Mouse (Mus musculus) embryonic stem cell, embryonic (primary cell): Measurements from ENCODE around the gene Dgki.

Experiments
- CTCF ChIA-PET, 4 experiments: fragments of 300-600 bp in 2 of 4; fragments of 350-600 bp in 2 of 4; sonication (Branson Sonifier 250); formaldehyde crosslinking; loops; one replicate each; lab custom pipeline; 2022; ENCODE audit warnings: inconsistent platforms in 2 of 4; lab: Charles Lee
- POLR2A ChIA-PET, 4 experiments: fragments of 300-600 bp in 2 of 4; fragments of 350-600 bp in 2 of 4; sonication (Branson Sonifier 250); formaldehyde crosslinking; loops; one replicate each; lab custom pipeline; 2022; ENCODE audit warnings: antibody characterized with exemption in 4 of 4, inconsistent platforms in 1 of 4; lab: Charles Lee

Gene Dgki

DNA sequence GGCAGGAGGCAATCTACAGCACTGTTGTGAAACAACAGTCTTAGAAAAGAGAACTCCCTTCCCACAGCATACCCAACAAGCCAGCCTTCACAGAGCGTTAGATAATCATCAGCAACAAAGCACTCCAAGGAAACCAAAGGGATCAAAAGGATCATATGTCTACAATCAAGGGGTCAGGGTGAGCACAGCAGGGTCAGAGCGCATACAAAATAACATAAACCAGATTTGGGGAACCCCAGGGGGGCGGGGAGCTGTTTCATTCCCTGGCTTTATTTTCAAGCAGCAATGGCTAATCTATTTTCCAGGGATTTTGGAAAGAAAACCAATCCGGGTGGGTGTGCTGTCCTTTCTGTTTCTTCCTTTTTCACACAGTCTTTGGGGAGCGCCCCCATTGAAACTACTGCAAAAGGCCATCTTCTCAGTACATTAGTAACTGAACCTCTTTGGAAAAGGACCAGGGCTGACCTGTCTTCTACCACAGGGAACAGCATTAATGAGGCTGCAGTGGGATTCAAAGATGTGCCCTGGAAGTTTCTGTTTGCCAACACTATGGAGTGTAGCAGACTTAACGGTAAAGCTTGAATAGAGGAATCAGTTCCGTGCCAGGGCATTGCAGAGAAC, 419.2 kb downstream of the Dgki start:
- CTCF ChIA-PET = no interaction called here
- POLR2A ChIA-PET = no interaction called here

DNA sequence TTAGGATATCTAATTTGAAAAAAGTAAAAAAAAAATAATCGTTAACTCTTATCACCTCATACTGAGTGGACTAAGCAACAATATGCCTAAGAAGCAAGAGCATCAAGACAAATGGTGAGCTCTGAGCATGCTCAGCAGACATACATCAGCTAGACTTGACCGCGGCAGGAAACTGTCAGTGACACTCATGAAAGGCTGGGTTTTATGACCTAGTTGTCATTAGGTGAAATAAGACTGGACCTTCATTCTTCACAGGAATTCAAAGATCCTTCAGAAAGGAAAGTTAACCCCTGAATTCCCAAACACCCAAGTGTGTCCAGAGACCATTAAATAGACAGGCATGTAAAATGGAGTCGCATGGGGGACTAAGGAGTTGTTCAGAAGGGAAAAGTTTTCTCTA, 422.6 kb downstream of the Dgki start:
- POLR2A ChIA-PET = interaction anchor here in 1 of 4 experiments (0.6 kb wide), 1 partner anchor 9 kb away, joined by 3 read pairs; no protein-coding TSS in a partner anchor
- CTCF ChIA-PET = no interaction called here

DNA sequence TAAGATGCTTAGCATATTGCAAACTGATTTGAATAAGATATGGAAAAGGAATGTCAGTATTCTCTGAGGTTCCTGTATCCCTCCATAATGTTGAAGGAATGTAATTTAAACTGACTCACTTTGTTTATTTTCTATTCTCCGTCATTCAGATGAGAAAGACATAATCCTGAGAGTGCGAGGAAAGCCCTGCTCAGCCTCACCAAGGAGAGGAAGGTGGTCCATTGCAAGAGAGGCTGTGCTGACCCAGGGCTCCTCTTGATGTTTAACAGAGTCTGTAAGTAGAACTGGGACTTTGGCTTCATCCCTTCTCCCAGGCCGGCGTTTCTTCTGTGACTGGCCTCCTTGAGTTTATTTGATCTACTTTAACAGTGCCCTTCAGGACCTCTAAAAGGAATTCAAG, 423.6 kb downstream of the Dgki start:
- CTCF ChIA-PET = no interaction called here
- POLR2A ChIA-PET = no interaction called here

DNA sequence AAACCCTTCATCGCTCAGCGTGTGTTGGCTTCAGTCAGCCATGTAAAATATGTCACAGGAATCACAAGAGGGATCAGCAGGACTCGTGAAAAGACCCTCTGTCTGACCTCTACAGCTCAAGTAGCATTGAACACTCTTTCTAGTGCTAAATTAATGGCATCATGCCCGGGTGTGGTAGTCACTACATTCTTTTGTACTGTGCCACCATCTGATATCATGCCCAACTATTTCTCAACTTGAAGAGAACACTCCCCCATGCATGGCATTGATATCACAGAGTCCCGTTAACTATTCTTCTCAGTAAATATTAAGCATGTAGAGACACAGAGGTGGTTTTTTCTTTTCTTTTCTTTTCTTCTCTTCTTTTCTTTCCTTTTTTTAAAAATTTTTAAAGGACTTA, 424.1 kb downstream of the Dgki start:
- ChIA-PET POLR2A (no interaction called here), CTCF (no interaction called here)

DNA sequence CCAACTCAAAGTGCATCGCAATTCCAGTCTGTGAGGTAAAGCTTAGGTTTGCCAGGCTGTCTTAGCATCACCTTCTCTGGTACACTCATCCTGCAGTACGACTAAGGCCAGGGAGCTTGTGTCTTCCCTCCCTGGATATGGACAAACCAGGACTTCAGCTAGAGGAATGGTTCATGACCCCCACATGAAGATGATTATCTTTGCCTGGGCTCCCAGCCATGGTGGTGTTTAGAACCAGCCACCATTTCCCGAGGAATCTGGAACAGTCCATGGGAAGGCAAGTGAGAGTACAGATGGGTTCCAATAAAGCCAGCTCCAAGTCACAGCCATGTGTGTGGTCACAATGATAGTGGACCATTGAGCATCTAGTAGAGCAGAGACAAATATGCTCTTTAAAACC, 427.1 kb downstream of the Dgki start:
- ChIA-PET CTCF (interaction anchor here in 1 of 4 experiments (0.5 kb wide), 1 partner anchor 65 kb away, joined by 3 read pairs; no protein-coding TSS in a partner anchor), POLR2A (no interaction called here)

DNA sequence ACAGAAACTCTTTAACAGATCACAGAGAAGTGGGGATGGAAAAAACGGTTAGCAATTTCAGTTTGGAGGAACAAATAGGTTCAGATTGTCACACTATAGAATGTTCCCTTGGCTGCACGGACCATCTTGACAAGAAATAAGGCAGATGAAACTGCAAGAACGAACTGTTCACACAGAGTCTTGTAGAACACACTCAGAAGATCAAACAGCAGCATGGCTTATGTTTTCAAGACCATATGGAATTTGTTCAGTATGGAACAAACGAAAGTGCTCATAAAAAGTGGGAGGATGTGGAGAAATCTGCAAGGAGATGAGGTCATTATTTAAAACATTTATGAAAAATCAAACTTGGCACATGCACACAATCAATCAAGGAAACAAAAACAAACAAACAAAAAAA, 431.8 kb downstream of the Dgki start:
- ChIA-PET POLR2A (interaction anchor here in 2 of 4 experiments (0.6 to 0.7 kb wide), 2 partner anchors 19 to 28 kb away, joined by 3 read pairs; no protein-coding TSS in a partner anchor), CTCF (interaction anchor here in 1 of 4 experiments (0.6 kb wide), 1 partner anchor 1368 kb away, joined by 3 read pairs; no protein-coding TSS in a partner anchor)

DNA sequence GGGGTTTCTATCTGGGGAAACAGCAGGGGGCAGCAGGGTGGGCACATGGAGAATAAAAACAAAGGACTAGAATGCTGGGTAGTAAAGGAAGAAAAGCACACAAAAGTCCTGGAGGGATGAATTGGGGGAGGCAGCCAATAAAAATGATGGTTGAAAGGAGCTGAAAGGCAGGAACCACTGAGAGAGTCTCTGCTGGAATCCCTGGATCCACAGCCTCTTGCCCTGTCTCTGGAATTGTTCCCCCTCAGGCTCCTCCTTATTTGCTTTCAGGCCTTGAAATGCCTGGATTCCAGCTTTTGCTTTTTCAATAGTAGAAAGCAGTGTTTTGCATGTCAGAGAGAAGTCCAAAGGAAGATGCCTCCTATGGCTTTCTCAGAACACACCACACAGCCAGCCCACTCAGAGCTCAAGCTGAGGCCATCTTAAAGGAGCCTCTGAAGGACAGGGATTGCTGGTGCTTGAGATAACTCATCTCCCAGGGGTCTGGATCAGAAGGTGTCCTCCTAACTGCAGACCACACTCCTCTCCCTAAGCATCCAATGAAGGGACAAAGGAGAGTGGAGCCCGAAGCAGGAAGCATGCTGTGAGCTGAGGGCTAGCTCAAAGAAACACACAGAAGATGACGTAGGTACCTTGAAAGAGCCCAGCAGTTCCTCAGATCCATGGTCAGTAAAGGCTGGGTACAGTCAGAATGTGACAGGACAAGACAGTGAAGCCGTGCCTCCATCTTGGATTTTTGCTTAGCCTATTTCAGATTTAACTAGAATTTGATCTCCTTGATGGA, 441.5 kb downstream of the Dgki start:
- ChIA-PET CTCF (no interaction called here), POLR2A (interaction anchor here in 2 of 4 experiments (0.7 to 1.4 kb wide), 4 partner anchors 12 to 104 kb away, joined by 3 to 5 read pairs (median 4); no protein-coding TSS in a partner anchor)

DNA sequence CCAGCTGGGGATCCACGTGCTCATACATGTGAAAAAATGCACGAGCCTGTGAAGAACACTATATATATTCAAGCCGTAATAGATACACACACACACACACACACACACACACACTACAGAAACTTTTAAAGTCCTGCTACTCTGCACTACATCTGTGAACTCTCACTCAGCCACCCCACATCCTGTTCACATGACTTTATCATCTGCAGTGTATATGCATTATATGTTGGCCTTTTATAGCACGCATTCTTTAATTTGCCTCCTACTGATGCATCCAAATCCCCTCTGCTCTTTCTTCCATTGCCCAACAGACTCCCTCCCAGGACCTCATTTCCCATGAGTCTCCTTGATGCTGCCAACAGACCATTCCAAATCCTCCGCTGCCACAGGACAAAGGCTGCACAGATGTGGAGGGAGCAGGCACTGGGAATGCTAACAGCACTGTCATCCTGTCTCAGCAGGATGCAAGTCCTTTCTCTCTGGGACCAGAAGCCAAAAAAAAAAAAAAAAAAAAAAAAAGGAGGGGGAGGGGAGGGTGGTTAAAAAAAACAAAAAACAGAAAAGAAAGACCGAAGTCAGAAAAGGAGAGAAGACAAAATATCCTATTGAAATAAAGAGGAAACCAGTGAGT, 442.2 kb downstream of the Dgki start:
- ChIA-PET POLR2A (interaction anchor here in 2 of 4 experiments (0.7 to 1.4 kb wide), 3 partner anchors 13 to 104 kb away, joined by 3 to 5 read pairs (median 4); no protein-coding TSS in a partner anchor), CTCF (no interaction called here)

DNA sequence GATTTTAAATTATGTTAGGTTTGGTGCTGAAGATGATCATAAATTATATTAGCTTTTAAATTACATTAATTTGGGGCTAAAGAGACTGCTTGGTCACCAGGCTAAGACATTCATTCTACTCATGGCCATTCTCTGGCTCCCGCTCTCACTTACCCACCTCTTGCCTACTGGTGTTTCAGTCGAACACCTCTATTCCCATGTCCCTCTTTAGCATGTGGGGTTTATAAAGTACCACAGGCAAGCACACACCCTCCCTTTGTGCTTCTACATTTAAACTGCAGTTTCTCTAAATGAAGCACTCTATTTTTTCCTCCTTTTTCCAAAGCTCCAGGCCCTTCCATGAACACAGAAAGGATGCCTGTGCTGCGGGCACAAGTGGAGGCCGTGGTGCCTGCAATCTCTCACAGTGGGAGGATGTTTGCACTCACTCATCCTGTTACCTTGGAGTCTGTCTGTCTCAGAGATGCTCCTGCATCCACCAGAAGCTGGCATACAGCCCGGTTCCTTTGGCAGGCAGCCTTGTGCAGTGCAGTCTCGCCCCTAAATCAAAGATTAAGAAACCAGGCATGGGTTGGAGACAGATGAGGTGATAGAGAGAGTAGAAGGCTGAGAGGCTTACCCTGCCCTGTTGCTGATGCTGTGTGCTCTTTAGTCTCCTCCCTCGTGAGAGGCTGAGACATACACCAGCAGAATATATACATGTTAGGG, 449.4 kb downstream of the Dgki start:
- CTCF ChIA-PET = no interaction called here
- POLR2A ChIA-PET = interaction anchor here in 1 of 4 experiments (0.6 kb wide), 1 partner anchor 30 kb away, joined by 3 read pairs; no protein-coding TSS in a partner anchor

DNA sequence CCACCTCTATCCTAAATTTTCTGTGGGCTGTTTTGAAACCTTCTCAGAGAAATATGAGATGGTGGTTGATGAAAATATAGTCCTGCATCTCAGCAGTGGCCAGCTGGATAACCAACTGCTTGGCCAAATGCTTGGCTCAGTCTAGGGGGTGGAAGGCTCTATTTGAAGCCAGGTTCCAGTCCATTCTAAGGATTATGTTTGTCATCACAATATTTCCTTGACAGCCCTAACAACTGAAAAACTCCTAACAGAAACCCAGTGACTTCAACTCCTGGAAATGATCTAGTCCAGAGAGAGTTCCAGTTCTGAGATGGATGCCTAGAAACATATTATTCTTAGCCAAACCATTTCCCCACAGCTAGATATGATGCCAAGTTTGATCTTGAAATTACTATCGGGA, 454.7 kb downstream of the Dgki start:
- ChIA-PET CTCF (no interaction called here), POLR2A (no interaction called here)

DNA sequence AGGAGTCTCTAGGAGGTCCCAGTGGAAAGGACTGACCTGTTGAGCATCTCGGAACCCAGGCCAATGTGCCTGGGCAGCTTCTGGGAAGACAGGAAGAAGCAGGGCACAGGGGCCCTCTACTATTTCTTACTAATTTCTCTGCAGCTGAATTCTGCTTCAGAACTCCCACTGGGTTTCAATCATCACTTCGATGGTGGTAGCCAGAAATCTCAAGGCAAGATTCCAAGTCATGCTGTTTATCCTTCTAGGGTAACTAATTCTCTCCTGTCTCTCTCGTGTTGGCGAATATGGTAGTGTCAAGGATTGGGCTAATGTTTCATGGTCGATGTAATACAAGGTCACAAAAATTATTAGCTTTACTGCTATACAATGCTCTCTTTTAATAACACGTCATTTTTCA, 455.7 kb downstream of the Dgki start:
- ChIA-PET POLR2A (no interaction called here), CTCF (no interaction called here)

DNA sequence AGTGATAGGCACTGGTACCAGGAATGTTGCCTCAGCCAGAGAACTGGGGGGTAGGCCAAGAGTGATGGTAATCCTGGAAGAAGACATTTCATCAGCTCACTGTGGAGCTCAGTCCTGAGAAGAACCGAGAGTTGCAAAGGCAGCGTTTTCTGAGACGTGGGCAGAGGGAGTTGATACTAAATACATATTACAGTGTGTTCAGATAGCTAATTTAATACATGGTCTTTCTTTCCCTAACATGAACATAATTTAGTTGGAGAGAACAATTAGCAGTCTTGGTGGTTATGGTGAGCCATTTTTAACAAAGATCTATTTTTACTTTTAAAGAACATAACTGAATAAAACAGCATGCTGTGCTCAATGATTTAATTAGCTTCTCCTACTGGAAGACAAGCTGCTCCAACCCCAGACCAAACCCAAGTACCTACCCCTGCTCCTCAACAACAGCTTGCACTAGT, 456.9 kb downstream of the Dgki start:
- CTCF ChIA-PET = no interaction called here

DNA sequence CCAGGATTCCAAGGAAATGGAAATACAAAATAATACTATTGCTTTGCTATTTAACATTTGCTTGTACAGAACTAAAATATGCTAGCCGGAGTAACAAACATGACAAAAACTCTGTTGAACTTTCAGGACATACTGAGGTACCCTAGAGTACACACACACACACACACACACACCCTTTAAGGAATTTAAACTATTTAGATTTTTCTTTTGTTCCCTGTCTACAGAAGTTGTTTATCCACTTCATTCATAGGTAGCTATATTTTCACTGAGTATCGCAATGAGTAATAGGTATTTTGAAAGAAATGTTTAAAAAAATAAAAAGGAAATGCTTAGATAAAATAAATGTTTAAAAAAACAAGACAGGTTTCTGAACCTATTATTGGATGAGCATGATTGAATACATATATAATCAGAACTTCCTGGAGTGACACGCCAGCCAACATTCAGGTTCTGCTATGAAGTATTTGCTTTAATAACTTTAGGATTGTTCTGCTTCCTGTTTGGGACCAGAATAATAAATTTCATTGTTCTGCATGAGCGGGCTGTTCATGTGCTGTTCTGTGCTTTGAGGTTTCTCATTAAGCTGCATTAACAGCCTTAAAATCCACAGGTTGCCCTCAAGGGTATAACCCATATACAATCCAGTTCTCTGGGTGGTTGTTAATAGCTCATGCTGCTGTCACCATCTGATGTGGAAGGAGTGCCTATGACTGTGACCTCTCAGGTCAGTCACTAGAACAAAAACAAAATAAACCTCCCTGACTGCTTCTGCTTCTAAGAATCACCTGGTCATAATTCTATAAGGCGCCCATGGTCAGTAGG, 457.7 kb downstream of the Dgki start:
- ChIA-PET POLR2A (interaction anchor here in 1 of 4 experiments (0.8 kb wide), 1 partner anchor 17 kb away, joined by 5 read pairs; no protein-coding TSS in a partner anchor), CTCF (no interaction called here)

More for the DNA sequence above, 456.9 kb downstream of the Dgki start:
- POLR2A ChIA-PET = interaction anchor here in 1 of 4 experiments (0.8 kb wide), 1 partner anchor 16 kb away, joined by 5 read pairs; no protein-coding TSS in a partner anchor

DNA sequence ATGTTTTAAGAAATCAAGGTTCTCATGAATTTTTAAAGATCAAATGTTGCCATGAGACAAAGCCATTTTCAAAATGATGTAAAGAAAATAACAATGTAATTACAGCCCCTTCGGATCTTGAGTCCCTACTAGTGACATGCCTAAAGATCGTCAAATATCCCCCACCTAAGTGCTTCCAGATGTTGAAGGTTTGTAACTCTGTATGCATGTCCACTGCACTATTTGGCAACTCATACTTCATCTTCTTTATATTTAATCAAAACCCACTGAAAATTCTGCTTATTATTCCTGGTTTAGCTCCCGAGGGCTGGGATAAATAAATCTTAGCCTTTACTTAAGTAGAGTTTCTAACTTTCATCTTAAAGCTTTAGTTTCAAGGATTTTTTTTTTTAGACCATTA, 458.3 kb downstream of the Dgki start:
- ChIA-PET POLR2A (no interaction called here), CTCF (interaction anchor here in 1 of 4 experiments (0.6 kb wide), 1 partner anchor 210 kb away, joined by 4 read pairs; no protein-coding TSS in a partner anchor)

DNA sequence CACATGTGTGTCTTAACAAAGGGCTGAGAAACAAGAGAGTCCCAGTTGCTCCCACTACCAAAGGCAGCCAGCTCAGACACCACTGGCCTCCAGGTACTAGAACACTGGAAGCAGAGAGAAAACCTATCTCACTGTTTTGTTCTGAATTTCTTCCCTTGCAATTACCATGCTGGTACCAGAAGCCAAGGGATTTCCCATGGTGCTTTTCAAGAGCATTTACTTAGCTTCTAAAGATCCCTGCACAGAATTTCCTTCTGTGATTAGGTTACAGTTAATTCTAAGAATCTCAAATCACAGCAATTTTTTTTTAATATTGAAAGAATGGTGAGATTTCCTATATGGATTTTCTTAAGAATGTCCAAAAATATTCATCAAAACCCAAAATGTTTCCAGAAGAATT, 458.8 kb downstream of the Dgki start:
- POLR2A ChIA-PET = no interaction called here
- CTCF ChIA-PET = interaction anchor here in 1 of 4 experiments (0.6 to 0.7 kb wide), 2 partner anchors 210 to 1018 kb away, joined by 4 to 11 read pairs; no protein-coding TSS in a partner anchor

DNA sequence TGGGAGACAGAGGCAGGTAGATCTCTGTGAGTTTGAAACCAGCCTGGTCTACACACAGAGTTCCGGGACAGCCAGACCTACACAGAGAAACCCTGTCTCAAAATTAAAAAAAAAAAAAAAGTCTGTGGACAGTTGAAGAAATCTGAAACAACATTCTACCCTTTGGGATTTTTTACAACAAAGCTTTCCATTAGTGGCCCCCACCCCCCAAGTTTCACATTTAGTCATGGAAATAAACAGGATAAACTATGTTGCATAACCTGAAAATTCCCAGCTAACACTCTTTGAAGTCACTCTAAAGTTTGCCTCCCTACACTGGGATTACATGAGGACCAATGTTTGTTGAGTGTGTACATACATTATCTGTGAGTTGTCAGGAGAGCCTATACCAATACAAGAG, 461.2 kb downstream of the Dgki start:
- ChIA-PET POLR2A (no interaction called here), CTCF (interaction anchor here in 1 of 4 experiments (0.7 kb wide), 1 partner anchor 176 kb away, joined by 4 read pairs; no protein-coding TSS in a partner anchor)

DNA sequence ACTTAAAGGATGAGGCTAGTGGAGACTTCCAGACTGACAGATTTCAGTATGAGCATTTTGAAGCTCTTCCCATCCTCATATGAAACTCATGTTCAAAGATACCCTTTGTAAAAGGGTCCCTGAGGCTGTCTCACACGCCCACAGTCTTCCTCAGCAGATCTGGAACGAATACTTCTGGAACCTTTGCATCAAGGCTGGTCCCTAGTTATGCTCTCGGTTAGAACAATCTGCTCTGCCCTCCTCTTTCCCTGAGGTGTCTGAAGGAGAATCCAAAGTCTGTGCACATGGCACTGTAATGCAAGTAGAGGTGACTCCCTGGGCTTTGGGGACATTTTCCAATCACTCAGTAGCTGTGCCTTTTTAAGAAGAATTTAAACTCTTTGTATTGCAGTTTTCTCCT, 464.6 kb downstream of the Dgki start:
- ChIA-PET CTCF (no interaction called here), POLR2A (no interaction called here)
